Mouse (Mus musculus) neural tube, embryonic 13.5 days (tissue): ENCODE measurements around the gene Spata31d1b. TPM values are rescaled to one million over a fixed set of nuclear protein-coding genes. Genes with fewer than 3 reads are reported as not detected.
A peak's percentile ranks its signal among the peaks of the same experiment; 100 is the strongest.

Source experiments
- ATAC-seq: fragments of 200-750 bp; cut with Nextera tagmentation; 2 replicates; pipeline ENCODE4 v1.8.0; 2017; ENCODE audit warnings: low read depth, mild to moderate bottlenecking, moderate TSS enrichment, moderate library complexity
- H3K27ac ChIP-seq: fragments of 300-500 bp; sonication (generic); replicated peaks from 2 replicates; pipeline ENCODE4 v1.5.1; 2015; ENCODE audit warnings: moderate library complexity, mild to moderate bottlenecking, inconsistent platforms
- H3K27me3 ChIP-seq: fragments of 300-500 bp; sonication (generic); 2 replicates; pipeline ENCODE4 v1.6.1; 2015; ENCODE audit warnings: mild to moderate bottlenecking, inconsistent platforms
- H3K36me3 ChIP-seq: fragments of 300-500 bp; sonication (generic); 2 replicates; pipeline ENCODE4 v1.6.1; 2015; ENCODE audit warnings: mild to moderate bottlenecking, inconsistent platforms
- H3K4me1 ChIP-seq: fragments of 300-500 bp; sonication (generic); replicated peaks from 2 replicates; pipeline ENCODE4 v1.6.1; 2015; ENCODE audit warnings: inconsistent platforms
- H3K4me2 ChIP-seq: fragments of 300-500 bp; sonication (generic); 2 replicates; pipeline ENCODE4 v1.6.1; 2015; ENCODE audit warnings: inconsistent platforms, mild to moderate bottlenecking, moderate library complexity
- H3K4me3 ChIP-seq: fragments of 300-500 bp; sonication (generic); 2 replicates; pipeline ENCODE4 v1.5.1; 2015; ENCODE audit warnings: mild to moderate bottlenecking, inconsistent platforms
- H3K9ac ChIP-seq: fragments of 300-500 bp; sonication (generic); 2 replicates; pipeline ENCODE4 v1.6.1; 2015; ENCODE audit warnings: moderate library complexity, mild to moderate bottlenecking, inconsistent platforms
- H3K9me3 ChIP-seq: fragments of 300-500 bp; sonication (generic); 2 replicates; pipeline ENCODE4 v1.6.1; 2016; ENCODE audit warnings: inconsistent platforms
- WGBS: fragments of 180-500 bp; shearing (Covaris S2); methylation state at CpG from one replicate; pipeline ENCODE4 v1.1.7; 2015; 5-methylcytosine and 5-hydroxymethylcytosine counted together
- polyA plus RNA-seq: library from polyadenylated mRNA; unstranded; fragments of >200 nt; fragmentation: Nextera tagmentation; extraction: Ambion mirVana; gene quantifications from 2 replicates; pipeline ENCODE4 v1.2.1, GENCODE M21; 2015

The Spata31d1b gene
- polyA plus RNA-seq, 1 experiment from 2014 or later = not detected

DNA sequence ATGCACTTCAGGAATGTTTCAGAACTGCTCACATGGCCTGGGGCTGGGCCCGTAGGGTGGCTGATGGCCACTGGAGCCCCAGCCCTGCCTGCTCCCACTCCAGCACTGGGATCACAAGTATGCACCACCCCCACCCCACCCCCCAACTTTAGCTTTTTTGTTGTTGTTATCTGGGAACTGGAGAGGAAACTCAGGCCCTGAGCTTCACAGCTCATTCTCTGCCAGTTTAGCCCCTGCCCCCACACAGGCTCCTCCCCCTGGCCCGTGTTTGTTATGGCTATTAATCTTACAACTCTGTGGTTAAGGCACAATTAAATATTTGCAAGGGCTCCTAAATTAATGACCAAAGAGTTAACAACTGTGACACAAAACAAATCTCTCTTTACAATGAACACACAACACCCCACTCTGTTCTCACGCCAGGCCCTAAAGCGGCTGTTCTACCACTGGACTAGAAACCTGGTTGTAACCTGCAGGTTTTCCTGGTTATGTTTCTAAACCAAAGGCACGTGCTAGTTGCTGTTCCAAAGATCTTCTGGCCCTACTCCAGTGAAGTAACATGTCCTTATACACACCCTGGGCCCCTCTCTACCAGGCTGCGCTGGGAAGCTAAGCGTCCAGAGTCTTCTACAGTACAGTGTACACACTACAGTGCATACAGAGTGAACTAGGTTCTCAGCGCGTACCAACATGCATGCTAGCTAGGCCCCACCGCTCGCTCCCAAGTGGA lies 54.9 kb downstream of the Spata31d1b start:
- WGBS = 67% methylated on average over 11 of the region's 11 CpGs
- H3K9ac ChIP-seq = peak overlapping the region; percentile 26; the same call in 1 of the 2 replicates

GRCm38 (mm10) chr13:59768531-59768930 lies 56.4 kb downstream of the Spata31d1b start:
- peaks cover 48% of the 10 kb centered on the region for H3K4me1 ChIP-seq
- no peak for ATAC-seq

More for the DNA sequence above, 54.9 kb downstream of the Spata31d1b start:
- Histone ChIP-seq H3K27ac (no peak overlapping the region), H3K9me3 (no peaks in the 10 kb centered on the region), H3K36me3 (peaks cover 11% of the 10 kb centered on the region), H3K27me3 (no peaks in the 10 kb centered on the region), H3K4me1 (peaks cover 48% of the 10 kb centered on the region), H3K4me2 (peak overlapping the region; percentile 20), H3K4me3 (0 out of 2 replicates have a peak overlapping the region, but pooled peaks have one; percentile 2)
- no peak for ATAC-seq

More at GRCm38 (mm10) chr13:59768531-59768930, 56.4 kb downstream of the Spata31d1b start:
- Histone ChIP-seq H3K4me2 (peak overlapping the region; percentile 65), H3K36me3 (peaks cover 16% of the 10 kb centered on the region), H3K9me3 (no peaks in the 10 kb centered on the region), H3K4me3 (peak overlapping the region; percentile 89), H3K9ac (peak overlapping the region; percentile 88), H3K27me3 (no peaks in the 10 kb centered on the region), H3K27ac (no peak overlapping the region)
- WGBS = 41% methylated on average over 13 of the region's 13 CpGs

Other genes with a start within 250 kb of the Spata31d1b start
- 64.8 and 66.2 TPM in 2 replicates for gene Agtpbp1, start 127.1 kb upstream of the Spata31d1b start, polyA plus RNA-seq
- gene Naa35, start 127.0 kb upstream of the Spata31d1b start, polyA plus RNA-seq = 130 and 139 TPM in 2 replicates
- gene Golm1, start 36.5 kb upstream of the Spata31d1b start, polyA plus RNA-seq = 44.4 and 48.5 TPM in 2 replicates
- gene 4921517D22Rik, start 18.2 kb upstream of the Spata31d1b start, polyA plus RNA-seq = not detected in 2 replicates
- 0.03 TPM in 1 of 2 replicates, not detected in the other for gene Spata31d1a, start 2.0 kb upstream of the Spata31d1b start, polyA plus RNA-seq
- not detected in 2 replicates for gene Spata31d1d, start 19.5 kb downstream of the Spata31d1b start, polyA plus RNA-seq
- gene 1700014D04Rik, start 34.5 kb downstream of the Spata31d1b start, polyA plus RNA-seq = 0.17 TPM in 1 of 2 replicates, not detected in the other
- gene Isca1, start 57.5 kb downstream of the Spata31d1b start, polyA plus RNA-seq = 153 and 154 TPM in 2 replicates
- not detected in 2 replicates for gene Gm49354, start 70.0 kb downstream of the Spata31d1b start, polyA plus RNA-seq
- gene Tut7, start 110.9 kb downstream of the Spata31d1b start, polyA plus RNA-seq = 45.5 and 50.5 TPM in 2 replicates